Mouse (Mus musculus) left cerebral cortex, adult 18-20 months (tissue): ENCODE data around the gene Mgst2. TPM values are rescaled to one million over a fixed set of nuclear protein-coding genes. Genes with fewer than 3 reads are reported as not detected.
A peak's percentile ranks its signal among the peaks of the same experiment; 100 is the strongest.

ENCODE experiments used
- DNase-seq, 2 experiments: peaks; one replicate each; pipeline ENCODE4 v3.0.0; 2021 to 2022; ENCODE audit warnings: low spot score in 2 of 2, mixed read lengths in 1 of 2
- total RNA-seq, 2 experiments: library from RNA; stranded (reverse); gene quantifications; 2 replicates each; pipeline ENCODE4 v1.2.3; 2021

Gene Mgst2
- total RNA-seq, 2 experiments from 2014 or later = not detected

GRCm38 (mm10) chr3:51700731-51701280 is 40.6 kb downstream of the Mgst2 start:
- peak in 1 of 2 experiments; percentile 18 for DNase-seq

- peak; percentile 68 to 70 for DNase-seq
Observed at GRCm38 (mm10) chr3:51701281-51701751, 41.2 kb downstream of the Mgst2 start.

- peak in 1 of 2 experiments; percentile 5 for DNase-seq
Observed at GRCm38 (mm10) chr3:51701950-51702349, 41.8 kb downstream of the Mgst2 start.

GRCm38 (mm10) chr3:51702701-51703286 is 42.6 kb downstream of the Mgst2 start:
- no peak for DNase-seq

- no peak for DNase-seq
Observed at GRCm38 (mm10) chr3:51703478-51703877, 43.3 kb downstream of the Mgst2 start.

GRCm38 (mm10) chr3:51705220-51705619 is 45.1 kb downstream of the Mgst2 start:
- no peak for DNase-seq

GRCm38 (mm10) chr3:51708375-51708745 is 48.2 kb downstream of the Mgst2 start:
- DNase-seq = no peak

- DNase-seq = peak; percentile 70 to 80
Observed at GRCm38 (mm10) chr3:51708746-51709411, 48.7 kb downstream of the Mgst2 start.

- no peak for DNase-seq
Observed at GRCm38 (mm10) chr3:51712382-51712781, 52.2 kb downstream of the Mgst2 start.

- DNase-seq = no peak
Observed at GRCm38 (mm10) chr3:51713233-51713632, 53.1 kb downstream of the Mgst2 start.

- no peak for DNase-seq
Observed at GRCm38 (mm10) chr3:51714469-51714868, 54.3 kb downstream of the Mgst2 start.

- no peak for DNase-seq
Observed at GRCm38 (mm10) chr3:51717455-51717854, 57.3 kb downstream of the Mgst2 start.

GRCm38 (mm10) chr3:51717909-51718308 is 57.7 kb downstream of the Mgst2 start:
- no peak for DNase-seq

- no peak for DNase-seq
Observed at GRCm38 (mm10) chr3:51719373-51719772, 59.2 kb downstream of the Mgst2 start.

- DNase-seq = no peak
Observed at GRCm38 (mm10) chr3:51719982-51720381, 59.8 kb downstream of the Mgst2 start.

GRCm38 (mm10) chr3:51726257-51726656 is 66.1 kb downstream of the Mgst2 start:
- DNase-seq = no peak

GRCm38 (mm10) chr3:51727487-51727886 is 67.3 kb downstream of the Mgst2 start:
- no peak for DNase-seq

- DNase-seq = no peak
Observed at GRCm38 (mm10) chr3:51727968-51728367, 67.8 kb downstream of the Mgst2 start.

GRCm38 (mm10) chr3:51728456-51728855 is 68.3 kb downstream of the Mgst2 start:
- DNase-seq = no peak

- no peak for DNase-seq
Observed at GRCm38 (mm10) chr3:51729109-51729918, 69.2 kb downstream of the Mgst2 start.

GRCm38 (mm10) chr3:51730662-51731061 is 70.5 kb downstream of the Mgst2 start:
- DNase-seq = no peak
